Mouse (Mus musculus) thymus, adult 2 months (tissue): Measurements from ENCODE around the gene Sapcd2.

Source experiments
- CTCF ChIP-seq: fragments of 200-500 bp; IDR thresholded peaks from 2 replicates; pipeline ENCODE4 v1.5.1; 2012; ENCODE audit warnings: mild to moderate bottlenecking, control low read depth, low read length, moderate library complexity, borderline replicate concordance; ENCODE audit not compliant: control insufficient read depth, poor library complexity, insufficient read depth; ENCODE audit errors: extremely low read depth
- POLR2A ChIP-seq: fragments of 200-500 bp; IDR thresholded peaks from 2 replicates; pipeline ENCODE4 v1.6.1; 2012; ENCODE audit warnings: mild to moderate bottlenecking, low read length, control low read depth, moderate library complexity; ENCODE audit not compliant: control insufficient read depth, poor library complexity, insufficient read depth; ENCODE audit errors: extremely low read depth

GRCm38 (mm10) chr2:25402377-25402971, 30.4 kb downstream of the Sapcd2 start:
- peak; percentile 59; the same call in 1 of the 2 replicates for TF ChIP-seq CTCF
- TF ChIP-seq POLR2A = no peak
